11 mouse cellular contexts compared by ENCODE assay signal in the genomic region with DNA sequence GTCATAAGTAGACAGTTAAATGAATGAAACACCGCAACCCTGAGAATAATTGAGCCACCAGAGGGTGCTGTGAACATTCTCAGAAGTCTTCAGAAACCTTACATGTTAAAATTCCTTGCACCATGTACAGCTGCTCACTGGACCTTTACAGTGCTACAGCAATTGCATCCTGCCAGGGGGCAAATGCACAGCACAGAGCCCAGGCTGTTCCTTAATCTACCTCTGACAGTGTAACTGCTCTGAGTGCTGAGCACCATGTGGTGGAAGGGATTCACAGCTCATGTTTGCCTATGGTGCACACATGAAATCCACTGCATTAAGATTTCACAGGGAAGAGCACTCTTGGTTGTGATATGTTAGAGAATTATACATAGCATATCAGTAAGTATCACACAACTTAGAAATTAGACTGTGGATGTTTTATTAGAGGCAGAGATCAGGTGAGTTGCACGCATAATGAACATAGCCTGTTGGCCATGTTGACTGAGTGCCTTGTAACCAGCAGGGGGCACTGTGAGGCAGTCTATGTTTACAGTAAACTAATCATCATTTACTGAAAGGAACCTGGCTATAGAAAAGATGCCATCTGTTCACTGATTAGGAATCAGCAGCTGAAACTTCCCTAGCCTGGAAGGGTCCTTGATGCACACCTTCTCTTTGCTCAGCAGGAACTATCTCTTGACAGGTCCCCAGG.
DNase-seq lines count a peak whose midpoint lies in the region; ATAC-seq lines count a peak whose summit lies in the region.
"Had no signal": no experiment of that assay in that cellular context is flagged by ENCODE, and none has a peak within 500 bp of the region (broad histone marks: within the 10 kb centered on the region; RNA-seq: fewer than 3 reads in every experiment).

No protein-coding gene starts in this region.

- no peaks in the 10 kb centered on the region for H3K9me3 ChIP-seq in hindbrain, embryonic 16.5 days (ENCODE audit: control insufficient read depth, low read length)
- H3K9me3 ChIP-seq in hindbrain, embryonic 10.5 days, result no peaks in the 10 kb centered on the region
- H3K9me3 ChIP-seq: intestine, embryonic 15.5 days had no signal

- H3K27ac ChIP-seq in hindbrain, embryonic 16.5 days (ENCODE audit: low read depth, low read length), result no peak overlapping the region
- H3K27ac ChIP-seq in hindbrain, embryonic 10.5 days, result no peak overlapping the region
- H3K27ac ChIP-seq: intestine, embryonic 15.5 days had no signal

- no peaks in the 10 kb centered on the region for H3K36me3 ChIP-seq in hindbrain, embryonic 16.5 days (ENCODE audit: control insufficient read depth, insufficient read depth, low read length)
- H3K36me3 ChIP-seq in hindbrain, embryonic 10.5 days, result no peaks in the 10 kb centered on the region
- H3K36me3 ChIP-seq: intestine, embryonic 15.5 days had no signal

- no peaks in the 10 kb centered on the region for H3K4me1 ChIP-seq in hindbrain, embryonic 16.5 days (ENCODE audit: control insufficient read depth, insufficient read depth, low read depth, low read length)
- H3K4me1 ChIP-seq in hindbrain, embryonic 10.5 days (replicated peaks), result no peaks in the 10 kb centered on the region
- H3K4me1 ChIP-seq: intestine, embryonic 15.5 days had no signal

- no peak overlapping the region for H3K4me2 ChIP-seq in hindbrain, embryonic 16.5 days (ENCODE audit: low read length)
- H3K4me2 ChIP-seq: intestine, embryonic 15.5 days; midbrain, embryonic 11.5 days had no signal

- no peak overlapping the region for H3K9ac ChIP-seq in hindbrain, embryonic 16.5 days (ENCODE audit: low read depth, low read length)
- H3K9ac ChIP-seq: intestine, embryonic 15.5 days had no signal

- H3K27me3 ChIP-seq in hindbrain, embryonic 16.5 days (replicated peaks; ENCODE audit: control insufficient read depth, insufficient read depth, low read length), result no peaks in the 10 kb centered on the region
- H3K27me3 ChIP-seq in hindbrain, embryonic 10.5 days (ENCODE audit: insufficient read depth, poor library complexity, severe bottlenecking), result no peaks in the 10 kb centered on the region
- H3K27me3 ChIP-seq: intestine, embryonic 15.5 days had no signal

- DNase-seq in hindbrain, embryonic 10.5 days (ENCODE audit: low spot score), result no peak
- DNase-seq in thymus, postnatal 25 days, result peak; percentile 8
- no peak for DNase-seq in thymus, postnatal 0 days (ENCODE audit: low spot score)
- peak; percentile 2 for DNase-seq in lung, postnatal 10 days
- no peak for DNase-seq in MN1 (ENCODE audit: low spot score)
- no peak for DNase-seq in frontal cortex, postnatal 14 days (ENCODE audit: low spot score in 2 of 2)
- no peak for DNase-seq in urinary bladder, adult 18-20 months (ENCODE audit: low spot score in 2 of 2)
- DNase-seq: cerebellum, adult 9-10 months had no signal

- WGBS in hindbrain, embryonic 16.5 days, result 64% methylated on average over 2 of the region's 2 CpGs
- 69% methylated on average over 2 of the region's 2 CpGs for WGBS in hindbrain, embryonic 10.5 days

- ATAC-seq in hindbrain, embryonic 16.5 days, result peak; percentile 40; the same call in 1 of the 2 replicates
- ATAC-seq: intestine, embryonic 15.5 days had no signal

- H3K4me3 ChIP-seq in hindbrain, embryonic 16.5 days (ENCODE audit: low read length), result no peak overlapping the region
- no peak overlapping the region for H3K4me3 ChIP-seq in hindbrain, embryonic 10.5 days
- H3K4me3 ChIP-seq: intestine, embryonic 15.5 days had no signal

Comparison
In these comparisons a context has a peak if more than half of its experiments do, and no peak if none do; other contexts are left out.
1. DNase-seq: peak in thymus, postnatal 25 days (single experiment) and lung, postnatal 10 days (single experiment); none in hindbrain, embryonic 10.5 days (single experiment), thymus, postnatal 0 days (single experiment), MN1 (single experiment), frontal cortex, postnatal 14 days (0 of 2) and urinary bladder, adult 18-20 months (0 of 2).